Mouse (Mus musculus) Patski (cell line): Measurements from ENCODE around the gene Zbtb45. TPM values are rescaled to one million over a fixed set of nuclear protein-coding genes. Genes with fewer than 3 reads are reported as not detected.

Source experiments
- ATAC-seq: fragments of 100-300 bp; one replicate; pipeline ENCODE4 v1.8.0; 2021
- CTCF ChIA-PET: fragments of 350-600 bp; sonication (Branson Sonifier 250); formaldehyde crosslinking; loops from one replicate; lab custom pipeline; 2022; ENCODE audit warnings: inconsistent platforms; lab: Charles Lee
- POLR2A ChIA-PET: fragments of 350-600 bp; sonication (Branson Sonifier 250); formaldehyde crosslinking; loops from one replicate; lab custom pipeline; 2022; ENCODE audit warnings: antibody characterized with exemption, inconsistent platforms; lab: Charles Lee
- DNase-seq: peaks from one replicate; pipeline ENCODE4 v3.0.0-alpha.2; 2011; ENCODE audit warnings: low read depth, low spot score
- H3K27me3 ChIP-seq: fragments of 371-371 bp; one replicate; pipeline ENCODE4 v1.5.1; 2021
- CTCF ChIP-seq: fragments of 100-300 bp; IDR thresholded peaks from one replicate; pipeline ENCODE4 v1.5.1; 2021
- in situ Hi-C: fragments of 300-500 bp; cut with MboI; formaldehyde crosslinking; loops from 3 replicates; pipeline ENCODE4 v1.11.1; 2018; ENCODE audit warnings: low pct_unique_long_range_greater_than_20kb, mixed read lengths
- polyA plus RNA-seq: library from polyadenylated mRNA; unstranded; gene quantifications from one replicate; pipeline ENCODE4 v1.2.3, GENCODE M21; 2021

Gene Zbtb45
- polyA plus RNA-seq, 1 experiment from 2014 or later: 21.8 TPM

DNA sequence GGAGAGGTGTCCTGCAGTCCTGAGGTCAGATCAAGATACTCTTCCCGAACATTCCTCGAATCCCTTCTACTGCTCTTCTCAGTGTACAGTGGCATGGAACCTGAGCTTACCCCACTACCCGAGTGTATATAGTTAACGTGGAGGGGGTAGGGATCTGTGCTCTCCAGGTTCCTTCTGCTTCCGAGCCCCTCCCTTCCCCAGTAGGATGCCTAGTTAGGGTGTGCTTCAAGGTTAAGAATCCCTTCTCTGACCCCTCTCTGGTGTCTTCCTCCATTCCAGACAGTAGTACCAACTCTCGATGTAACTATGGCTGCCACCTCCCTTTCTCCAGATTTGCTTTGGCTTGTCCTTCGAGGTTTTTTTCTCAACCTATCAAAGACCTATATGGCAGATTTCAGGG lies 29.5 kb downstream of the Zbtb45 start:
- POLR2A ChIA-PET: no interaction called here
- no peak for TF ChIP-seq CTCF

GRCm38 (mm10) chr7:12979776-12980175 lies 30.1 kb downstream of the Zbtb45 start:
- DNase-seq (no peak), ATAC-seq (no peak)
- H3K27me3 ChIP-seq: no peaks in the 10 kb centered on the region
- no peak for TF ChIP-seq CTCF
- ChIA-PET CTCF (interaction anchor here (0.6 to 0.8 kb wide), 2 partner anchors 13 to 17 kb away, joined by 3 read pairs; no protein-coding TSS in a partner anchor), POLR2A (no interaction called here)
- in situ Hi-C loops: no loop called here

More for the DNA sequence above, 29.5 kb downstream of the Zbtb45 start:
- no peaks in the 10 kb centered on the region for H3K27me3 ChIP-seq
- CTCF ChIA-PET: interaction anchor here (0.8 kb wide), 1 partner anchor 18 kb away, joined by 3 read pairs; no protein-coding TSS in a partner anchor
- in situ Hi-C loops: no loop called here
- ATAC-seq (no peak), DNase-seq (no peak)

DNA sequence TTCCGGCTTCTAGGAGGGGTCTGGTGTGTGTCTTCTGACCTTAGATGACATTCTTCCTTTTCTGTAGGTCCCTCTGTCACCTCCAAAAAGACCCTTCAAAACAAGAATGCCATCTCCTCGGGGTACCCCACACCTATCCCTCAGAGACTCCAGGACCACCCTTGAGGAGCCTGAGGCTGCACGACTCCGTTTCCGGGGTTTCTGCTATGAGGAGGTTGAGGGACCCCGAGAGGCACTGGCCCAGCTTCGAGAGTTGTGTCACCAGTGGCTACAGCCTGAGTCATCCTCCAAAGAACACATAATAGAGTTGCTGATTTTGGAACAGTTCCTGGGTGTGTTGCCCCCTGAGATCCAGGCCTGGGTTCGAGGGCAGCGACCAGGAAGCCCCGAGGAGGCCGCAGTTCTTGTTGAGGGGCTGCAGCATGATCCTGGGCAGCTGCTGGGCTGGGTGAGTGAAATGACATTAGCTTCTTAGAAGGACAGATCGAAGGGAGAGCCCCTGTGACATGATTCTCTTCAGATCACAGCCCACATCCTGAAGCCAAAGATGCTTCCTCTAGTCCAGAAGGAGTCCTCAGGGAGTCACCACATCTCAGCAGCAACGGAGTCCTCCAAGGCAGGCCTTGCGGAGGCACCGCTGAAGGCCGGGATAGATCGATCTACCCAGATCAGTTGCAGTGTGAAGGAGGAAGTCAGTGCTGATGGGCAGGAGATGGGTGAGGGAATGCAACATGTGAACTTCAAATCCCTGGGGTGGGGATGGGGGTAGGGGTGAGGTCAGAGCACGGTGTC lies 30.7 kb downstream of the Zbtb45 start:
- ATAC-seq: no peak
- DNase-seq: no peak
- ChIA-PET CTCF (interaction anchor here (0.6 kb wide), 1 partner anchor 14 kb away, joined by 3 read pairs; no protein-coding TSS in a partner anchor), POLR2A (no interaction called here)
- in situ Hi-C loops: no loop called here
- H3K27me3 ChIP-seq: no peaks in the 10 kb centered on the region
- TF ChIP-seq CTCF: no peak

- H3K27me3 ChIP-seq: no peaks in the 10 kb centered on the region
- ChIA-PET CTCF (interaction anchor here (0.8 to 2.6 kb wide), 6 partner anchors 10 to 32 kb away, joined by 3 to 10 read pairs (median 4); partner anchors contain the start of gene Zbtb45), POLR2A (interaction anchor here (1.2 kb wide), 1 partner anchor 55 kb away, joined by 3 read pairs; no protein-coding TSS in a partner anchor)
- in situ Hi-C loops: no loop called here
- DNase-seq: peak; percentile 90
- TF ChIP-seq CTCF: no peak
- ATAC-seq: peak; percentile 98
These were observed 32.0 kb downstream of the Zbtb45 start, which contains the start of gene Zfp446 for GRCm38 (mm10) chr7:12977682-12978389. Gene Zfp446, plus strand, starts transcription at chr7:12977848.

DNA sequence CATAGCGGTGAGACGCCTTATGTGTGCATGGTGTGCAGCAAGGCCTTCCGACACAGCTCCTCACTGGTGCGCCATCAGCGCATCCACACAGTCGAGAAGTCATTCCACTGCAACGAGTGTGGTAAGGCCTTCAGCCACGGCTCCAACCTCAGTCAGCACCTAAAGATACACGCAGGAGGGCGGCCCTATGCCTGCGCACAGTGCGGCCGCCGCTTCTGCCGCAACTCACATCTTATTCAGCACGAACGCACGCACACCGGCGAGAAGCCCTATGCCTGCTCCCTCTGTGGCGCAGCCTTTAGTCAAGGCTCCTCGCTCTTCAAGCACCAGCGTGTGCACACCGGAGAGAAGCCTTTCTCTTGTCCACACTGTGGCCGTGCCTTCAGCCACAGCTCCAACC lies 38.9 kb downstream of the Zbtb45 start:
- no peak for TF ChIP-seq CTCF
- H3K27me3 ChIP-seq: no peaks in the 10 kb centered on the region
- in situ Hi-C loops: no loop called here
- CTCF ChIA-PET: no interaction called here
- POLR2A ChIA-PET: no interaction called here
- no peak for ATAC-seq
- no peak for DNase-seq

DNA sequence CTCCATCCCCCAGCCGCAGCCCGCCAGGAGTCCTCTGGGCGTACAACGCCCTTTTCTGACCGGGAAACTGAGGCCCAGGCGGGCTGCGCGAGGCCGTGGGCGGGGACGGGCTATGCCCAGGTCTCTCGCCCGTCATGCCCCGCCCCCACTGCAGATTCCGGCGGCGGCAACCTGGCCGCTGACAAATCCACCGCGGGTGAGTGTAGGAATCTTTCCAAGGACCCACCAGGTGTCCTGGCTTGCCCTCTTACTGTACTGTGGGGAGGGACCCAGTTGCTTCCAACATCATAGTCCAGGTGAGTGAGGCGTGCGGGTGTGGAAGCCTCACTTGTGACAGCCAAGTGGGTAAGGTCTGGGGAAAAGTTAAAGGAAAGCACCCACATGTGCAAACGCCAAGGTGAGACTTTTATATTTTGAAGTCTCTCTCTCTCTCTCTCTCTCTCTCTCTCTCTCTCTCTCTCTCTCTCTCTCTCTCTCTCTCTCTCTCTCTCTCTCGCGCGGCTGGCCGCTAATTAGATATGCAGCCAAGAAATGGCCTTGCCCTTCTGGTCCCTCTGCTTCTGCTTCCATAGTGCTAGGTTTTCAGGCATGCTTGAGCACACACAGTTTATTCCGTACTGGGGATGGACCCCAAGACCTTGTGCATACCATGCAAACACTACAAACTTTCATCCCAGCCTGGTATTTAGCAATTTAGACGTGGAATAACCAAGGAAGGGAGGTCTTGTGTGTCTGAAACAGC lies 43.6 kb downstream of the Zbtb45 start:
- CTCF ChIA-PET: interaction anchor here (2.4 kb wide), 1 partner anchor 11 kb away, joined by 10 read pairs; the partner anchor contains the start of gene Zfp446
- TF ChIP-seq CTCF: no peak
- in situ Hi-C loops: no loop called here
- POLR2A ChIA-PET: interaction anchor here (0.6 kb wide), 1 partner anchor 15 kb away, joined by 4 read pairs; no protein-coding TSS in a partner anchor
- H3K27me3 ChIP-seq: no peaks in the 10 kb centered on the region
- ATAC-seq (peak; percentile 56), DNase-seq (no peak)

DNA sequence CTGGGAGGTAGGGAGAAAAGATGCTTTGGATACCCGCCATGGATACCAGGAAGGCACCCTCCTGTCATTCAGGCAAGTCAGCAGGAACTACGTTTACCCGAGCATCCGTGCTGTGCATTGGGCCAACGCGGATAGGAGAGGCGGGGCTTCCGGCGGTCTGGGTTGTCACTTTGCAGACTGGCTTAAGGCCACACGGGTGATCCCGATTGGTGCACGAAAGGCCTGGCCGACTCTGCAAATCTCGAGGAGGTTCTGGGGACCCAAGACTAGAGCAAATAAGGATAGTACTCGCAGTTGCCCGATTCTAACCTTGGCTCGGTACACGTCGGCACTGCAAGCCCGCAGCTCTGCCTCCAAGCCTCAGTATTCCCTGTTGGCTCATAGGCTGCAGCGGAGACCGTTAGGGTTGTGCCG lies 44.1 kb downstream of the Zbtb45 start, which contains the start of gene Zfp324:
Gene Zfp324, plus strand, starts transcription at position 161 of the 414 bp plus-strand sequence.
- no peaks in the 10 kb centered on the region for H3K27me3 ChIP-seq
- peak; percentile 47 for DNase-seq
- POLR2A ChIA-PET: interaction anchor here (0.6 kb wide), 1 partner anchor 14 kb away, joined by 4 read pairs; no protein-coding TSS in a partner anchor
- CTCF ChIA-PET: no interaction called here
- in situ Hi-C loops: no loop called here
- peak; percentile 95 for ATAC-seq
- TF ChIP-seq CTCF: no peak

DNA sequence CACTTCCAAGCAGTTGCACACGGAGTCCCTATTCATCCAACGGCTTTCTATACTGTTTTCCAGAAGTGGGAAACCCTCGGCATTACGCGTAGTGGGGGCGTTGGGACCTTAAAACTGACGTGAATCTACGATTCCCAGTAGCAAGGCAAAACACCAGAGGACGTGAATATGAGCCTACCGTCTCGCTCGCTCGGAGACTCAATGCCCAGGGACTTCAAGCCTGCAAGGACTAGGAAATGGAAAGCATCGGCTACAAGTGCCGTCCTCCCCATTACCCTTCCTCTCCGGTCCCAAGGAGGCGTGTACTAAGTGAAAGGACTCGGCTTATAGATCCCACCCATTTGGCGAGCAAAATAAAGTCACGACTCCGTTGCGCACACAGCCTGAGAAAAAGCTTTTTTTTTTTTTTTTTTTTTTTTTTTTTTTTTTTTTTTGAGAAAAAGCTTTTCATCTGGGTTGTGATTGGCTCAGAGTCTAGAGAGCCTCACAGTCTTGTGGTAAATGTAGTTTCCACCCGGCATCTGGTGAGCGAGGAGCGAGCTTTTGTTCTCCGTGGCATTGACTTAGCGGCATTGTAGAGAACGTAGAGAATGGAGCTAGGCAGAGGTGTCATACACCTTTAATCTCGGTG lies 48.2 kb downstream of the Zbtb45 start:
- no peak for DNase-seq
- ATAC-seq: peak; percentile 22
- in situ Hi-C loops: no loop called here
- H3K27me3 ChIP-seq: no peaks in the 10 kb centered on the region
- no peak for TF ChIP-seq CTCF
- CTCF ChIA-PET: interaction anchor here (0.7 to 1.8 kb wide), 4 partner anchors 9 to 43 kb away, joined by 3 to 9 read pairs (median 3); partner anchors contain the start of gene Zfp446
- POLR2A ChIA-PET: no interaction called here

- CTCF ChIA-PET: no interaction called here
- in situ Hi-C loops: no loop called here
- no peak for TF ChIP-seq CTCF
- no peak for DNase-seq
- POLR2A ChIA-PET: no interaction called here
- no peak for ATAC-seq
- no peaks in the 10 kb centered on the region for H3K27me3 ChIP-seq
These were observed 50.1 kb downstream of the Zbtb45 start for GRCm38 (mm10) chr7:12959718-12960117.
